Mouse (Mus musculus) lung, adult 18-20 months (tissue): ENCODE measurements around the gene Rrp36.

Source experiments
- DNase-seq, 2 experiments: peaks; one replicate each; pipeline ENCODE4 v3.0.0; 2022; ENCODE audit warnings: mixed read lengths in 2 of 2

Gene Rrp36

DNA sequence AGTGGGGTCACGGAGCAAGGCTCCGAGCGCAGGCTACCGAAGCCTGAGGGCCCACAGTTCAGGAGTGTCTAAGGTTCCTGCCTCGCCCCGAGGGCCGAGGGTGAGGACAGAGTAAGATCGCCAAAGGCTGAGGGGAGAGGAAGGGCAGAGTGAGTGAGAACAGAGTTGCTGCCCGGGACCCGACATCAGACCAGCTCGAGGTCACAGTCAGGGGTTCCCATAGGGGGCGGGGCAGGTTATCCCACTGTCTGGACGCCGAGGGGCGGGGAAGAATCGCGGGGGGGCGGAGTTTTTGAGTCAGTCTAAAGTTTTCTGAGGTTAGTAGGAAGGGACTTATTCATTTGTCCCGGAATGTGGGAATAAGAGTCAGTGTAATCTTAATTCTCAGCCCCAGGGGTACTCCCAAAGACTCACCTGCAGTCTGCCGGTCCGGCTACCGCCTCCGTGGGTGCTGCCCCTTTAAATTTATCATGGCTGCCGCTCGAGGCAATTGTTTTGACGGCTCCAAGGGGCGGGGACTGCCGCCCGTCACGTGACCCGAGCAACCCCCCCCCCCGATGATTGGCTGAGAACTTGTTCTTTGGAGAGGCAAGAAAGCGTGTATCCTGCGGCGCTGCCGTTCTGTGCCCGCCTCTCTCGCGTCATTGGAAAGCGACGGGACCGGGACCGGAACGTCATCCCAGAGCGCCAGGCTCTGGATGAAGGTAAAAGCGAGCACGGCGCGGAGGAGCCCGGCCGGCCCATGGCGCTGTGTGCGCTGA, 28.4 kb downstream of the Rrp36 start, which contains the start of the genes Klc4 and Mrpl2:
TSS of gene Klc4 (minus strand) at position 462 of the 761 bp plus-strand sequence.
TSS of gene Mrpl2 (plus strand) at position 669 of the 761 bp plus-strand sequence.
- DNase-seq, result peak; percentile 98 to 99

DNA sequence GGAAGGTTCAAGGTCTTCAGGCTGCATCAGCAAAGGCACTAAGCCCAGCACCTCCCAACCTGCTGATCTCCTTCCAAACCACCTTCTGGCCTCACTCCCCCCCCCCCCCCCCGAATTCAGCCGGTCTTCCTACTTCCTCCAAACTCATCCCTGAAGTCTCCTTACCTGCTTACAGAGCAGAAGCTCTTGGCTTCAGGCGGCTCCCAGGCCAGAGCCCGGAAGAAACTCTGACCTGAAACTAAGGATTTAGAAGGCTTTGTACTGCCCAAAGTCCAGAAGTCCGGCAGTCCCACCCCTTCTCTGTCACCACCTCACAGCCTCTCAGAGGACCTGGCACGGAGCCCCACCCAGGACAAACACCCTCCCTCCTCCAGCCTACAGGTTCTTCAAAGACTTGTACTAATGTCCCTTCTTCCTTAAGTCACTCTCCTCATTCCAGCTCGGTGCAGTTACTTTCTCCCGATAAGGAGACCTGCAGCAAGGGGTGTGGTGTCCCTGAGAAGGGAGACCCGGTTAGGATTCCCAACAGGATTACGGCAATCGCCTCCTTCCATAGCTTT, 29.2 kb downstream of the Rrp36 start:
- peak; percentile 87 to 90 for DNase-seq

DNA sequence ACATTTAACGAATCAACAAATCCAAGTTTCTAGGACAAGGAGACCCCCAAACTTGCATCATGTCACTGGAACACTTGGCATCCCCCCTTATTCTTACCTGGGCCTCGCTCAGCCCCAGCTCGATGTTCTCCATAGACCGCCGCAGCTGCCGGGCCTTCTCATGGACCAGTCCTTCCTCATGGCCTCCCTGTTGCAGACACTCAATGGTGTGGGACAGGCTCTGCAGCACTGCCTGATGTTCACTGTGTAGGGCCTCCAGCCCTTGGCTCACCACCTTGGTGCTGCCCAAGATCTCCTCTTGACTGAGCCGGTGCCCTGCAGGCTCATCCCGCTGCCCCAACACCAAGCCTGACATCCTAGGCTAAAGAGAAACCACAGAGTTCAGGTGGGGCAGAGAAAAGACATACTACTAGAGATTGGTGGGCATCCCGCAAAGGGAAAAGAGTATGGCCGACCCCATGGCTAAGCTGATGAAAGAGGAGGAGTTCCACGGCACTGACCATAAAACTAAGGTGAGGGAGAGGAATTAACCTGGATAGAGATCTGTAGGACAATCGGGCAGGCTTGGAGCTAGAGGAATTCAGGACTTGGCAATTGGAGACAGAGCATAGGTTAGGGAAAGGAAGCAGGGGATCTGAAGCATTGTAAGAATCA, 29.9 kb downstream of the Rrp36 start:
- DNase-seq, result no peak

DNA sequence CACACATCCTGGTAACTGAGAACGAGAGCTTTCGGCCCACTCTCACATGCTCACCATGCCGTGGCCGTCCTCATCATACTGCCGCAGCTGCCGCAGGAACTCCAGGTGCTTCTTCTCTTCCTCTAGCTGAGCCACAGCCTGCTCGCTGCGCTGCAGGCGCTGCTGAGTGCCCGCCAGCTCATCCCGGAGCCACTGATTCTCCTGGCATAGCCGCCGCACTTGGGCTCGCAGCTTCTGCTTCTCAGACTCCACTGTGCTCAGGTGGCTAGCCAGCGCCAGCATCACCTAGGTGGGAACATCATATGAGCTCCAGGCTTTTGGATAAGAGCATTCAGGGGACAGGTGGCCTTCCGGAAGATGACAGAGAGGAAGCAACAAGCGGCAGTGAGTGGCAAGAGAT, 32.1 kb downstream of the Rrp36 start:
- DNase-seq, result no peak

DNA sequence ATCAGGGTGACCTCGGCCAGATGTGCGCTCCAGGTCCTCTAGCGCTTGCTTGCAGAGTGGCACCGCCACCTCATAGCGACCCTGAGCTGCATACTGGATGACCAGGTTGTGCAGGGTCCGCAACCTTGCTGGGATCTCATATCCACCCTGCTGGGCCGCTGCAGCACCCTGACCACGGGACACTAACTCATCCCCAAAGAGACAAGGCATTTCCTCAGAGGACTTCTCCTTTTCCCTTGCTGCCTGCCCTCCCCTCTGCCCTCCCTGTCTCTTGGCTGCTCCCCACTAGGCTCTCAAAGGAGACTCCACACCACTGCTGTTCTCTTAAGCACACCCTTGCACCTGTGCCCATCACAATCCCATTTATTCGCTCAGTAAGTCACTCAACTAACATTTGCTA, 34.2 kb downstream of the Rrp36 start:
- DNase-seq, result no peak

DNA sequence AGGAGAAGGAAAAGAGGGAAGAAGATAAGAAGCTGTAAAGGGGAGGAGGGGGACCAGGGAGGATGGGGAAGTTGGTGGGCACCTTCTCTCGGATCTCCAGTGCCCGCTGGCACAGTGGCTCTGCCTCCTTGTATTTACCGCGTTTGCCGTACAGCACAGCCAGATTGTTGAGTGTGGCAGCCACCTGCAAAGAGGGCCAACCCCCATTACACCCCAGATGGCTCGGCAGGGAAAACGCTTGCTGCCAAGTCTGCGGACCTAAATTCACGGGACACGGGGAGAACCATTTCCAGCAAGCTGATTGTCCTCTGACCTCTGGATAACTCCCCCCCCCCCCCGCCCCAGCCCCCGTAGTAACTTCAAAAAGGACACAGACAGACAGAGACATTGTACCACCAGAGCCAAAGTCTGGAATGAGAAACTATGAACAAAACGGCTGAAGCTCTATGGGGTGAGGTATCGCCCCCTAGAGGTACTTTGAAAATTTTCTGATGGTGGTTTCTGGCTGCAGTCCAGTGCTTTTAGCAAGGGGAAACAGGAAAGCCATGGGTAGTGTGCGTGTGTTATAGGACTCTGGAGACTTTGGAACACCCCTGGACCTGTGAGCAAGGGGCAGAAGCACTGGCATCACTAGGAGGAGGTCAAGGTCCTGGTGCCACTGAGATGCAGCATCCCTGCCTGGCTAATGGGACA, 37.2 kb downstream of the Rrp36 start:
- peak; percentile 53 to 76 for DNase-seq

DNA sequence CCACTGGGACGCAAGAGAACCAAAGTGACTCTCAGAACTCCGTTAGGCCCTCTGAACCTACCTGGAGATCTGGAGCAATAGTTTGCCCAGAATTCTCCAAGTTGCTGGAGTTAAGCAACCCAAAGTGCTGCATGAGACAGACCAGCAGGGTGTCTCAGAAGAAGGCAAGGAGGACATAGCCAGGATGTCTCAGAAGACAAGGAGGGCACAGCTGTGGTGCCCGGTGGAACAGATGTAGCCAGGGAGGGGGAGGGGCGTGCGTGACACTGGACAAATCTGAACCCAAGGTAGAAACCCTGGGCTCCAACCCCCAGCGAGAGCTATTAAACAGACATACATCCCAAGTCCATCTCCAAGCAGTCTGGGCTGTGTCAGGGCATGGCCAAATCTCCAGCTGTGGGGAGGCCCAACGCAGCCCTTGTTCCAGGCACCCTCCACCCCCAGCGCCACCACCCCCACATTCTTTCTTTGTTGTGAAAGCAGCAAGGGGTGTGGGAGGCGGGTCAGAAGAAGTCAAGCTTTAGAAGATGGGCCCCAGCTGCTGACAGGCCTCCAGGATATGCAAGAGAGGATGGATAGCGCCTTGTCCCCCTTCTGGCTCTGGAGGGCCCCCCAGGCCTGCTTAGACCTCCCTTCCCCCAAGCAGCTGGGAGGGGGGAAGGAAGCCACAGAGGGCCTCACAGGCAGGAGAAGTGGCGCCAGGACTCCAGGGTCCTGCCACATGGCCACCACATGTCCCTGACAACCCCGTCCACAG, 44.3 kb downstream of the Rrp36 start:
- DNase-seq, result peak; percentile 72 to 74

DNA sequence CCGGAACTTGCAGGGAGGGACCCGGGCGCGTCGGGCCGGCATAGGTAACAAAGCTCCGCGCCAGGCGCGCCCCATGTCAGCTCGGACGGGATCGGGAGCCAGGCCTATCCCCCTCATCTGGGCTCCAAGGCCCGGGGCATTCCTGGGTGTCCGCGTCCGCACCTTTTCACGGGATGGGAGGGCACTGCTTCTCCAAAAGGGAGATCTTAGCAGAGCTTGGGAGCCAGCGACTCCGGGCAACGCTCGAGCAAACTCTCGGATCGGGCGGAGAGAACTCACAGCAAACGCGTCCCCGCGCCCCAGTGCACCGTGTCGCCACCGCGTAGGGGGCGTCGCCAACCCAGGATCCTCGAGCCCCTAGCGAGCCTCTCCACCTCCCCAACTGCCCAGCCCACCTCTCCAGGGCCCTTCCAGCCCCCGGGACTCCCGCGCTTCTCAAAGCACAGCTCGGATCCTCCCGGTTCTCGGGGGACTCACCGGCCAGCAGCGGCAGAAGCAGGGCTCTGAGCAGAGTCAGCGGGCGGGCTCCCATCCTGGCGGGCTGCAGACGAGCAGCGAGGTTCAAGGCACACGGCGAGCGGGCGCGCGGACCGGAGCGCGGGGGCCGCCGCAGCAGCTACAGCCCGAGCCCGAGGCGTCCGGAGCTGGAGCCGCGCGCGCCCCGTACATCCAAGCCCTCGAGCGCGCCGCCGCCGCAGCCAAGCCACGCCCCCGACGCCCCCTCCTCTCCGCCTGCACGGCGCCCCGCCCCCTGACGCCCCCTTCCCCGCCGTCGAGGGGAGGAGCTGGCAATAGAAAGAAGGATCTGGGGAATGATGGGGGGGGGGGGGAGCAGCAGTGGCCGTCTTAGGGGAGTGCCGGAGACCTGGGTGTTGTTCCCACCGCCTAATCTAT, 45.1 kb downstream of the Rrp36 start, which contains the start of gene Ptk7:
TSS of gene Ptk7 (minus strand) at position 714 of the 894 bp plus-strand sequence.
- peak; percentile 46 to 63 for DNase-seq

DNA sequence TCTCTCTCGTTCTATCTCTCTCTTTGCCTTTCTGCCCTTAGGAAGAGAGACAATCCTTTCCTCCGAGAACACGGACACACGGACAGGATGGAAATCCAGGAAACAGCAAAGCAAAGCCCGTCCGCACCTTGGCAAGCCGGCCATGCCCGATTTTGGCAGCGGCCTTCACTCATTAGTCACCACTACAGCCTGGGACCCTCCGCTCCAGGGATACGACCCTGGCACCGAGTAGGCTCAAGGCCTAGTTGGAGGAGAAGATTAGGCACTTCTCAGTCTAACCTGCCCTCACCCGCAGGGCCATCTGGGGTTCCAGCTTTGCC, 45.7 kb downstream of the Rrp36 start:
- peak; percentile 32 to 37 for DNase-seq

DNA sequence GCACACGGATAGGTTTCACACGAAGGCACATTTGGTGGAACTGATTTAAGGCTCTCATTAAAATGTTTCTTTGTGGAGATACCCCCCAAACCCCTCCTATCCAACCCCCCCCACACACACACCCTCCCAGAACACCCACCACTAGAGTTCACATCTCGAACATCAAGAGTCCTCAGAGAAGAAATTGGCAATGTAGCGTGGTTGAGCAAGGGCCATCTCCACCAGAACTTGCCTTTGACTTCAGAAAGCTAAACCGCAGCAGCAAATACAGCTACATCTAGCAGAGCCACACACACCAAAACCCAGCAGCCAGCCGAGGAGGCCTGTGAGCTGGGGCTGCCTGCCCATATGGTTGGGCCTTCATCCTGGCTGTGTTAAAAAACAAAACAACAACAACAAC, 46.7 kb downstream of the Rrp36 start:
- DNase-seq, result peak in 1 of 2 experiments; percentile 49

DNA sequence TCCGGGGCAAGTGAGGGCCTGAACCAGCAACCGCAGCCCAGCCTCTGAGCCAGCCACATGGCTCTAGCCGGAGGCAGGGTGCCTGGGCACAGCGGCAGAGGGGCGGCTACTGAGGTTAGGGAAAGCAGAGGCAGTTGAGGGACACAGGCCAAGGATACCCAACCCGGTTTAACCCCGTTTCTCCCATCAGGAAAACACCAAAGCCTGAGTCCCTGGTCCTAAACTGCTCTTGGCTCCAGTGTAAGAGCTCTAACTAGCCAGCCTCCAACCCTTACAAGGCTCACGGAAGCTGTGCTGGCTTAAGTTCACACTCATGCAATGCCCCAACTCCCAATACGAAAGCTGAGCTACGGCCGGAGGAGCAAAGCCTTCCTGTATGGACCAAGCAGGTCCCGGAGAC, 49.6 kb downstream of the Rrp36 start:
- no peak for DNase-seq

DNA sequence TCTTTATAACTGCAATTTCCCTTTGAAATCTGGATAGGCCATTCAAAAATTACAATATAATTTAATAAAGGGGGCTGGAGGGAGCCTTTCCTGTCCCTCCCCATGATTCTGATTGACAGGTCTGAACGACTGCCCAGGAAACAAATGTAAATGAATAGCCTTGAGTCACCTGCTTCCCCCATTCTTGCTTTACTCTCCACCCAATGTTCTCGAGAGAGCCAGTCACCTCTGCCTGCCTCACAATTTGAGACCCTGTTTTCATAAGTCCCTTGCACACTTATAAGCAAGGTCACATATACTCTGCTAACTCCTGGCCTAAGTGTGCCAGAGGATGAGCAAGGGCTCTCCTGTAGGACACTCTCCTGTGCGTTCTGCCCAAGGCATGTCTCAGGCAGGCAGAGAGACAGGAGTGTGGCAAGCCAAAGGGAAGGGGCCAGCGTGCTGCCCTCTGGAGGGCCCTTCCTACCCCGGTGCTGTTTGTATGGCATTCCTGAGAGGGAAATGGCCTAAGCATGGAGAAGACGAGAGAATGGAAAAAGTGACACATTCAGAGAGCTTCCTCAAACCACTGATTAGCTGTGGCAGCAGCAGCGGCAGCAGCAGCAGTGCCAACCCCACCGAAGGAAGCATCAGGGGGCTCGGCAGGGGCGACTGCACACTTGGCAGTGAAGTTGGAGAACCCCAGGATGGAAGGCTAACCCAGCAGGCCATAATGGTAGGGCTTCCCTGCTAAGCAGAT, 50.2 kb downstream of the Rrp36 start:
- peak in 1 of 2 experiments; percentile 44 for DNase-seq

DNA sequence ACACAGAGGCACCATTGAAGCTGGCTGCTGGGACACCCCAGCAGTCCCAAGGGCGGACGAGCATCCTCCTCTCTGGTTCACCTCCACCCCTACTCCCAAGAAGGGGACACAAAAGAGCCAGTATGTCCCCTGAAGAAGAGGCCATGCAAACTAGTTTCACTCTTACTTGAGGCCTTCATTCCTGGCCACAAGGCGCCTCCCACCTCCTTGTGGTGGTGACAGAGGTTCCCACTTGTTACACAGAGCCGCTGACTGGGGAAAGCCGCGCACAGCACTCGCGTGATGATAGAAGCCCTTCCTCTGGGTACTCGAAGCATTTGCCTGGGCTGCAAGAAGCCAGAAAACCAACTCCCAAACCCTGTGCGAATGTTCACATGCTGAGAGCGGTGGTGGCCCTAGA, 51.9 kb downstream of the Rrp36 start:
- DNase-seq, result peak in 1 of 2 experiments; percentile 50

DNA sequence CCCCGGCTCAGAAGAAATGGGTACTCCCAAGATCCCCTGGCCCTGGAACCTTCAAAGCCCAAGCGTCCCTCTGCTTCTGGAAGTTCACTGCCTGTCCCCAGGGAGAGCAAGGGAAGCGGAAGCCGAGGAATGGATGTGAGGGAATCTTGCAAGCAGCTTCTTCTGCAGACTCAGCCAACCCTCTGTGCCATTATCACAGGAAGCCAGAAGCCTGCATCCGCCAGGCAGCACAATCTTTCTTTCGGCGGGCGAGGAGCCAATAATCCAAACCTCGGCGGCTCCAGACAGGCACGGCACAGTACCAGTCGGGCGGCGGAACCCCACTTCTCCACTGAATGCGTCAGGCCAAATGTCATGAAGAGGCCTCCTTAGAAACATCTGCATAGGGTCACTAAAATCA, 52.8 kb downstream of the Rrp36 start:
- DNase-seq, result peak; percentile 48 to 54

DNA sequence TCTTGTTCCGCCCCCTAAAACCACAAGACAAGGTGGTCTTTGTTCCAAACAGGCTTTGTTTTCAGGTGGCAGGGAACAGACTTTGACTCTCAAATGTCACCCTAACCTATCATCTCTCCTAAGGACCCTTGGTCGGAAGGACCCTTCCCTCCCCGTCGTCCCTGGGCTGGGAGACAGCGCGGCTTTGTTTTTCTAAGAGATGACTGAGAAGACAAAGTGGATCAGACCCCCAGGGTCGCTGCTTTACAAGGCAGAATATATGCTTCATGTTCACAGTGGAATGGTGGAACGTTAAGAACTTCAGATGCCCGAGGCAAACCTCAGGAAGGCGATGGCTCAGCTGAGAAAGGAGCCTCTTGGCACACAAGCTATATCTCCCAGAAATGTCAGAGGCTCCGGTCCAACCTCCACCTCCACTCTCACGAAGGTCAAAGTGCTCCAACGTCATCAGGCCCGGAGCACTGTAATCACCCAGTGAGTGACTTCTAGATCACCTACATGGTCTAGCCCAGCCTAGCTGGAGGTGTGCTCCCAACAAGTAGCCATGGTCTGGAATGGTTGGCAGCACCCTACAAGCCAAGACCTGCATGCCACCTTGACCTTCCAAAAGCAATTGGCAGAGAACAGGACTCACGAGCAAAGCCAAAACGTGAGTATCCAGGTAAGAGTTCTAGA, 54.3 kb downstream of the Rrp36 start:
- no peak for DNase-seq

DNA sequence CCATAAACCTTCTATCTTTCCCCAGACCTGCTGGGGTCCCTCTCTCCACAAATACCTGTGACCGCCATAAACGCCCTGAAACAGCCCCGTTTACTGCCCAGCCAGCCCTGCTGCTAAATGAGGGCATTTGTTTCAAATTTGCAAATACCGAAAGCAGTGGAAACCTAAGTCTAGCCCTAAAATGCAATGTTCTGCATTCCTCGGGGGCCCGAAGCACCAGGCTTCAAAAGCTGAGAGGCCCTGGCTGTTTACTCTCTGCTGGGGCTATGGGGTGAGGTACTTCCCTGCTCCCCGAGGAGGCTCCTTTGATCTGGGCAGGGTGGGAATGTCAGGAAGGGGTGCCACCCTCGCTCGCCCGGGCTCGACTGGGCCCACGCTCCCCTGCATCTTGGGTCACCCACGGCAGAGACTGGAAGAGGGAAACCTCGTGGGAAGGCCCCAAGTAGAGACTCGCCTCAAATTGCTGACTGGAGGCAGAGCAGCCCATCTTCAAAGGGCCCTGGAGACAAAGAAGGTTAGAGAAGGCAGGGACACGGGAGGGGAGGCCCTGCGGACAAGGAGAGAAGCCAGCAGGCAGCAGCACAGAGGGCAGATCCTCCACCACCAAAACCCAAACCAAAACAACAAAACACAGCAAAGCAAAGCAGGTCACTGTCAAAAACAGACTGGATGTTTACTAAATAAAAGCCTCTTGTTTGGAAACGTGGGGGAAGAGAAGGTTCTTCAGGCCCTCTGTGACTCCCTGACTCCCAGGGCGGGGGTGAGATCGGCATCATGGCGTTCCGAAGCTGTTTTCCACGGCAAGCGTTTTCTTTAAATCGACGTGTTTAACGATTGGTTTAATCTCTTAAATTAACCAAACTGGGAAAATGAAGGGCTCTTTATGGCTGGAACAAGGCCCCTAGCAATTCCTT, 55.1 kb downstream of the Rrp36 start:
- no peak for DNase-seq

DNA sequence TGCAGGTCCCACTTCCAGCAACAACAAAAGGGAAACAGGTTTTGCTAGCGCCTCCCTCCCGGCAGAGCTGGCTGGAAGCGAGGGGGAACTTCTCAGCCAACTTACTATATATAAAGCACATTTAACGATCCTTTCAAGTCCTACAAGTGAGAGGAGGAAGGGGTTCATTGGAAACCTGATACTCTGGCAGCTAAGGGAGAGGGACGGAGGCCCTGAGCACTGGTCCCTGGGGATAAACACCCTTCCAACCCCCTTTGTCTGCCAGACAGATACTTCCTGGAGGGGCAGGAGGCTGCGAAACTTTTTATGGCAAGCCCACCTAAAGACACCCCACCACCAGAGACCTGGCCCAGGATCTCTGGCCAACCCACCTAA, 55.8 kb downstream of the Rrp36 start:
- no peak for DNase-seq

DNA sequence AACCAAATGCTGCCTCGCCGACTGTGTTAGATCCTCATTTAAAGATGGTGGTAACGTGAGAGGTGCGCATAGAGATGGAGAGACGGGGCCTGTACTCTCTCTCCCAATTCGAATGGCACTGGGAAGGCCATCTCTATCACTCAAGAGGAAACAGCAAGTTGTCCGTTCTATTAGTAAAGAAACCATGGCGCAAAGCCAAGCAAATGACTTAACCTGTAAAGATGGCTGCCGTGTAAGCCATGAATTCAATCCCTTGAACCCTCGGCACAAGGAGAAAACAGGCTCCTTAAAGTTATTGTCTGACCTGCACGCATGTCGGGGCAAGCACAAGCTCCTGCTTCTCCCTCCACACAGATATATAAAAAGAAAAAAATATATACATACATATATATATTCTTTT, 56.4 kb downstream of the Rrp36 start:
- no peak for DNase-seq
